Mouse (Mus musculus) intestine, embryonic 16.5 days (tissue): ENCODE results near the gene Gm17606. TPM values are rescaled to one million over a fixed set of nuclear protein-coding genes. Genes with fewer than 3 reads are reported as not detected.

Source experiments
- ATAC-seq: fragments of 200-750 bp; cut with Nextera tagmentation; 2 replicates; pipeline ENCODE4 v1.8.0; 2017; ENCODE audit warnings: moderate TSS enrichment, moderate library complexity
- H3K27ac ChIP-seq: fragments of 300-500 bp; sonication (generic); 2 replicates; pipeline ENCODE4 v1.5.1; 2014; ENCODE audit warnings: mild to moderate bottlenecking, low read length
- H3K27me3 ChIP-seq: fragments of 300-500 bp; sonication (generic); replicated peaks from 2 replicates; pipeline ENCODE4 v1.6.1; 2014; ENCODE audit warnings: low read length, control low read depth, mixed read lengths; ENCODE audit not compliant: control insufficient read depth, insufficient read depth
- H3K36me3 ChIP-seq: fragments of 300-500 bp; sonication (generic); 2 replicates; pipeline ENCODE4 v1.6.1; 2014; ENCODE audit warnings: low read length, control low read depth; ENCODE audit not compliant: control insufficient read depth, insufficient read depth
- H3K4me1 ChIP-seq: fragments of 300-500 bp; sonication (generic); 2 replicates; pipeline ENCODE4 v1.6.1; 2014; ENCODE audit warnings: low read length, control low read depth, mixed read lengths; ENCODE audit not compliant: control insufficient read depth, insufficient read depth
- H3K4me2 ChIP-seq: fragments of 300-500 bp; sonication (generic); 2 replicates; pipeline ENCODE4 v1.6.1; 2014; ENCODE audit warnings: low read depth, low read length, control low read depth
- H3K4me3 ChIP-seq: fragments of 300-500 bp; sonication (generic); 2 replicates; pipeline ENCODE4 v1.5.1; 2014; ENCODE audit warnings: mild to moderate bottlenecking, low read length
- H3K9ac ChIP-seq: fragments of 300-500 bp; sonication (generic); 2 replicates; pipeline ENCODE4 v1.6.1; 2014; ENCODE audit warnings: low read depth, low read length
- H3K9me3 ChIP-seq: fragments of 300-500 bp; sonication (generic); 2 replicates; pipeline ENCODE4 v1.6.1; 2016; ENCODE audit warnings: low read length, control low read depth; ENCODE audit not compliant: control insufficient read depth
- whole genome bisulfite sequencing: fragments of 180-500 bp; shearing (Covaris S2); extraction: QIAGEN DNeasy Blood & Tissue Kit; methylation state at CpG from one replicate; pipeline ENCODE4 v1.1.7; 2014; 5-methylcytosine and 5-hydroxymethylcytosine counted together
- microRNA counts: library from miRNA; unstranded; fragments of <30 nt; microRNA quantifications from one replicate; lab custom pipeline; 2016
- microRNA-seq: library from miRNA; unstranded; fragments of <30 nt; microRNA quantifications from one replicate; pipeline ENCODE4, GENCODE M21; 2016
- polyA plus RNA-seq: library from polyadenylated mRNA; unstranded; fragments of >200 nt; fragmentation: Nextera tagmentation; extraction: Ambion mirVana; gene quantifications from 2 replicates; pipeline ENCODE4 v1.2.1, GENCODE M21; 2015

Gm17606 gene
- polyA plus RNA-seq, 1 experiment from 2014 or later: not detected

DNA sequence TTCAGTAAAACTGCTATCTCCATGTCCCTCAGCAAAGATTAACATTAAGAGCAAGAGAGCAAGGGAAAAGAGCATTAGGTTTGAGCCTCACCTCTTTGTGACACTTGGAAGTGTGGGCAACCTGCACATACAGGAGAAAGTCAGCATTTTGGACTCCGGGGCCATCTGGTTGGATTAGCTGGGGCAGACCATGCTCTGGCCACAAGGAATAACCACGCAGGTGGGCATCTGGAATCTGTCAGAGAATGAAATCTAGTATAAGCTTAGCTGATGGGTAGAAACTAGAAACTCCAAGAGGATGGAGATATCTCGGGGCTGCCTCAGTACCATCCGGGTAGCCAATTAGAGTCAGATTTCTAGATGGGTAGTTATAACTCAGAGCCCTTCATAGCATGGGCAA is 56.0 kb downstream of the Gm17606 start:
- Histone ChIP-seq H3K27me3 (no peaks in the 10 kb centered on the region), H3K9me3 (no peaks in the 10 kb centered on the region), H3K4me3 (no peak overlapping the region), H3K27ac (no peak overlapping the region), H3K36me3 (0 out of 2 replicates have a peak, but pooled peaks cover 2% of the 10 kb centered on the region), H3K4me2 (no peak overlapping the region), H3K9ac (no peak overlapping the region), H3K4me1 (peaks cover 6% of the 10 kb centered on the region; the same call in 1 of the 2 replicates)
- 71% methylated on average over 4 of the region's 4 CpGs for WGBS
- no peak for ATAC-seq

MicroRNAs encoded within 50 kb of the gene (microRNA counts, 519-probe panel; counts per million panel counts)
- 35.7 counts per million for microRNA mmu-miR-686 (lab: Ali Mortazavi, UCI)

Small RNAs within 50 kb of the gene (microRNA-seq; reads per million reads assigned to microRNA genes)
- gene Mir686: not detected
- gene Mir6948: not detected

Other genes starting within 250 kb of the Gm17606 start
- 93.8 and 111 TPM in 2 replicates for gene Slc7a7, start 223.2 kb upstream of the Gm17606 start, polyA plus RNA-seq
- gene Mrpl52, start 214.0 kb upstream of the Gm17606 start, polyA plus RNA-seq: 249 and 267 TPM in 2 replicates
- gene Mmp14, start 209.3 kb upstream of the Gm17606 start, polyA plus RNA-seq: 89.7 and 90.7 TPM in 2 replicates
- 53.4 and 65.3 TPM in 2 replicates for gene Lrp10, start 176.8 kb upstream of the Gm17606 start, polyA plus RNA-seq
- 1.2 and 1.6 TPM in 2 replicates for gene Rem2, start 164.9 kb upstream of the Gm17606 start, polyA plus RNA-seq
- 67.2 and 71.8 TPM in 2 replicates for gene Prmt5, start 123.4 kb upstream of the Gm17606 start, polyA plus RNA-seq
- 46.9 and 56.0 TPM in 2 replicates for gene Haus4, start 86.3 kb upstream of the Gm17606 start, polyA plus RNA-seq
- gene Ajuba, start 63.4 kb upstream of the Gm17606 start, polyA plus RNA-seq: 12.9 and 13.1 TPM in 2 replicates
- gene 4931414P19Rik, start 35.0 kb upstream of the Gm17606 start, polyA plus RNA-seq: 6.0 and 7.8 TPM in 2 replicates
- gene Psmb5, start 22.9 kb upstream of the Gm17606 start, polyA plus RNA-seq: 358 and 395 TPM in 2 replicates
- not detected in 2 replicates for gene Psmb11, start 19.5 kb upstream of the Gm17606 start, polyA plus RNA-seq
- 1.5 and 1.7 TPM in 2 replicates for gene Cdh24, start 412 bp downstream of the Gm17606 start, polyA plus RNA-seq
- gene 1700123O20Rik, start 45.3 kb downstream of the Gm17606 start, polyA plus RNA-seq: 82.0 and 90.2 TPM in 2 replicates
- gene Acin1, start 46.0 kb downstream of the Gm17606 start, polyA plus RNA-seq: 78.7 and 82.6 TPM in 2 replicates
- gene Gm29776, start 57.9 kb downstream of the Gm17606 start, polyA plus RNA-seq: 0.07 and 0.15 TPM in 2 replicates
- 0.28 TPM in 1 of 2 replicates, not detected in the other for gene Cebpe, start 71.2 kb downstream of the Gm17606 start, polyA plus RNA-seq
- gene Slc7a8, start 141.0 kb downstream of the Gm17606 start, polyA plus RNA-seq: 45.7 and 60.3 TPM in 2 replicates
- 0.13 TPM in 1 of 2 replicates, not detected in the other for gene Rnf212b, start 173.2 kb downstream of the Gm17606 start, polyA plus RNA-seq
- 6.1 and 10.2 TPM in 2 replicates for gene Homez, start 230.0 kb downstream of the Gm17606 start, polyA plus RNA-seq
- 1.4 and 1.8 TPM in 2 replicates for gene Ppp1r3e, start 236.6 kb downstream of the Gm17606 start, polyA plus RNA-seq
- 5.1 and 5.8 TPM in 2 replicates for gene Bcl2l2, start 242.4 kb downstream of the Gm17606 start, polyA plus RNA-seq
- gene Gm20521, start 242.5 kb downstream of the Gm17606 start, polyA plus RNA-seq: 0.49 and 0.76 TPM in 2 replicates